Comparison of ENCODE assay signal across 31 mouse cellular contexts in the genomic region with DNA sequence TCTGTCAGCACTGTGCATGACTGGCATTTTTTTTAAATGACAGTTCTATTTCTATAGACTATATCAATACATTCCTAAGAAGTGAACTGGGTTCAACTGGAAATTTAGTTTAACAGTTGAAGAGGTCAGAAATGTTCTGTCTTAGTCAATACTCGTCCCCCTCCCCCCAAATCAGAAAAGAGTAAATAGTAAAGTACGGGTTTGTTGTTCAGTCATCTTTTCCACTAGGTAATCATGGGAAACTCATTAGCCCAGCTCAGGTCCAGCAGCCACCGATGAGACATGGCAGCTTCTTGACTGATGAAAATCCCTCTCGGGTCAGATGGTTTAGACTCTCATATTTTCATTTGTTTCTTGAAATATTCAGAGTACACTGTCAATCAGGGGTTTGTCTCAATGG.
"Had no signal": no experiment of that assay in that cellular context is flagged by ENCODE, and none has a peak within 500 bp of the region (broad histone marks: within the 10 kb centered on the region; RNA-seq: fewer than 3 reads in every experiment).

No protein-coding gene starts in this region.

- H3K4me3 ChIP-seq: heart, embryonic 10.5 days; heart, embryonic 12.5 days; heart, embryonic 13.5 days; heart, embryonic 15.5 days; hindbrain, embryonic 10.5 days; hindbrain, embryonic 12.5 days; hindbrain, embryonic 13.5 days; hindbrain, embryonic 15.5 days; intestine, embryonic 15.5 days; kidney, embryonic 15.5 days; layer of hippocampus, adult 2 months had no signal

- H3K36me3 ChIP-seq: heart, embryonic 10.5 days; heart, embryonic 12.5 days; heart, embryonic 13.5 days; heart, embryonic 15.5 days; hindbrain, embryonic 10.5 days; hindbrain, embryonic 12.5 days; hindbrain, embryonic 13.5 days; hindbrain, embryonic 15.5 days; intestine, embryonic 15.5 days; kidney, embryonic 15.5 days had no signal

- H3K9me3 ChIP-seq: heart, embryonic 10.5 days; heart, embryonic 12.5 days; heart, embryonic 13.5 days; heart, embryonic 15.5 days; hindbrain, embryonic 10.5 days; hindbrain, embryonic 12.5 days; hindbrain, embryonic 13.5 days; hindbrain, embryonic 15.5 days; intestine, embryonic 15.5 days; kidney, embryonic 15.5 days had no signal

- H3K27ac ChIP-seq: heart, embryonic 10.5 days; heart, embryonic 13.5 days; heart, embryonic 15.5 days; hindbrain, embryonic 10.5 days; hindbrain, embryonic 12.5 days; hindbrain, embryonic 13.5 days; hindbrain, embryonic 14.5 days; hindbrain, embryonic 15.5 days; hindbrain, postnatal 0 days; intestine, embryonic 15.5 days; kidney, embryonic 15.5 days; kidney, postnatal 0 days; layer of hippocampus, adult 2 months had no signal

- DNase-seq: heart, postnatal 10 days; heart, postnatal 14 days; heart, postnatal 36 days; heart, postnatal 4 days; kidney, adult 11 months; kidney, adult 18-20 months; kidney, adult 2 months; kidney, adult 8-10 months; kidney, adult 9 months; kidney, postnatal 10 days; kidney, postnatal 14 days; kidney, postnatal 25 days; kidney, postnatal 36 days; kidney, postnatal 4 days; layer of hippocampus, adult 9-11 months; layer of hippocampus, postnatal 36 days had no signal

- H3K4me2 ChIP-seq: heart, embryonic 11.5 days; heart, embryonic 12.5 days; heart, embryonic 13.5 days; heart, embryonic 15.5 days; hindbrain, embryonic 12.5 days; hindbrain, embryonic 13.5 days; hindbrain, embryonic 14.5 days; hindbrain, embryonic 15.5 days; intestine, embryonic 15.5 days; kidney, embryonic 15.5 days had no signal

- H3K9ac ChIP-seq: heart, embryonic 12.5 days; heart, embryonic 13.5 days; heart, embryonic 15.5 days; hindbrain, embryonic 12.5 days; hindbrain, embryonic 13.5 days; hindbrain, embryonic 14.5 days; hindbrain, embryonic 15.5 days; intestine, embryonic 15.5 days; kidney, embryonic 15.5 days had no signal

- H3K27me3 ChIP-seq: heart, embryonic 12.5 days; heart, embryonic 13.5 days; heart, embryonic 15.5 days; hindbrain, embryonic 12.5 days; hindbrain, embryonic 13.5 days; hindbrain, embryonic 15.5 days; intestine, embryonic 15.5 days; kidney, embryonic 15.5 days had no signal

- H3K4me1 ChIP-seq: heart, embryonic 10.5 days; heart, embryonic 12.5 days; heart, embryonic 15.5 days; hindbrain, embryonic 10.5 days; hindbrain, embryonic 12.5 days; intestine, embryonic 15.5 days; kidney, embryonic 15.5 days had no signal
